Mouse (Mus musculus) ES-E14 (cell line): ENCODE data around the gene Rpa1.

Experiments
- MAFK ChIP-seq: IDR thresholded peaks from 2 replicates; pipeline ENCODE4 v1.6.1; 2014; ENCODE audit warnings: mild to moderate bottlenecking, low read depth, low read length, inconsistent platforms; ENCODE audit not compliant: insufficient read depth
- ZNF384 ChIP-seq: IDR thresholded peaks from 2 replicates; pipeline ENCODE4 v1.6.1; 2012; ENCODE audit warnings: low read depth, low read length, inconsistent platforms

DNA sequence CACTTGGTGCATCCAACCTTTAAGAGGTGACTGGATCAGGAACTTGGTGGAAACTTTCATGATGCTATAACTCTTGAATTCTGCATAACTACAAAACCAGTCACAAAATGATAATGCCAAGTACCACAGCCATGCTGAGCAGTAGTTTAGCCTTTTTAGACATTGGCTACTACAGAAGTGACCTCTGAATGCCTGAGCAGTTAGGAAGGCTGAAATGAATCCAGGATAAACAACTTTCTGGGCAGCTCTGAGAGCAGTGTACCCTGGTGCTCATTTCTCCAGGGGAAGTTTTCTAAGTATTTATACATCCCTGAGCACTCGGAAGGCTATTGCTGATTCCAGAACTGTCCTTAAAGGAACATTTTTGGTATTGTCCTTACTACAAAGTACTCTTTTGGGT lies 7.4 kb upstream of the Rpa1 start:
- TF ChIP-seq ZNF384: no peak
- no peak for TF ChIP-seq MAFK
